13 mouse cellular contexts compared by ENCODE assay signal in the genomic region with DNA sequence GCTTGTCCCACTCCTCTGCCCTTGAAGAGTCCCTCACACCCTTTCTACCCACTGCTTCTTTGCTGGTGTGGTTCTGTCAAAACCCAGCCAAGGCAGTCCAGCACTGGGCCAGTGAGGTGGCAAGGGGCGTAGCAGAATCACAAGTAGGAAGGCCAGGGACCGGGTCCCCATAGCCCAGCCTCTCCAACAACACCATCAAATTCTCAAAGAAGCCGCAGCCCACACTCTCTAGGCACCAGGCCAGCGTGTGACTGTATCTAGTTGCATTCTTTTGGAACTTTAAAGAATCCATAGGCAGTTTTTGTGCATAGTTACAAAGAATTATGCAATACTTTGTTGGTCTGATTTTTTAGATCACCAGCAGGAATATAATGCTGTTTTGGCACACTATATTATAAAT.
DNase-seq lines count a peak whose midpoint lies in the region; ATAC-seq lines count a peak whose summit lies in the region.
"Had no signal": no experiment of that assay in that cellular context is flagged by ENCODE, and none has a peak within 500 bp of the region (broad histone marks: within the 10 kb centered on the region; RNA-seq: fewer than 3 reads in every experiment).

No protein-coding gene starts in this region.

- no peak overlapping the region for H3K4me2 ChIP-seq in hindbrain, embryonic 13.5 days
- H3K4me2 ChIP-seq in midbrain, embryonic 12.5 days (replicated peaks): no peak overlapping the region
- H3K4me2 ChIP-seq: forebrain, embryonic 12.5 days had no signal

- no peaks in the 10 kb centered on the region for H3K27me3 ChIP-seq in hindbrain, embryonic 13.5 days
- H3K27me3 ChIP-seq in hindbrain, embryonic 10.5 days (ENCODE audit: insufficient read depth, poor library complexity, severe bottlenecking): no peaks in the 10 kb centered on the region
- no peaks in the 10 kb centered on the region for H3K27me3 ChIP-seq in midbrain, embryonic 12.5 days
- no peaks in the 10 kb centered on the region for H3K27me3 ChIP-seq in midbrain, embryonic 10.5 days (ENCODE audit: low read depth, poor library complexity, severe bottlenecking)
- H3K27me3 ChIP-seq: forebrain, embryonic 12.5 days had no signal

- DNase-seq in hindbrain, embryonic 10.5 days (ENCODE audit: low spot score): no peak
- no peak for DNase-seq in midbrain, embryonic 10.5 days (ENCODE audit: low spot score)
- DNase-seq in left cerebral cortex, postnatal 25 days (ENCODE audit: low spot score in 2 of 2): peak; percentile 53 to 91
- peak; percentile 66 for DNase-seq in telencephalon, adult 2 months (ENCODE audit: low read depth, low spot score)
- DNase-seq: cerebellum, adult 9-10 months; gastrocnemius, postnatal 36 days; kidney, postnatal 10 days had no signal

- H3K36me3 ChIP-seq in hindbrain, embryonic 13.5 days: peaks cover 47% of the 10 kb centered on the region
- H3K36me3 ChIP-seq in hindbrain, embryonic 10.5 days: peaks cover 100% of the 10 kb centered on the region
- H3K36me3 ChIP-seq in midbrain, embryonic 12.5 days: peaks cover 88% of the 10 kb centered on the region
- peaks cover 100% of the 10 kb centered on the region for H3K36me3 ChIP-seq in midbrain, embryonic 10.5 days

- H3K9ac ChIP-seq in hindbrain, embryonic 13.5 days: no peak overlapping the region
- H3K9ac ChIP-seq in midbrain, embryonic 12.5 days (replicated peaks): no peak overlapping the region
- H3K9ac ChIP-seq: forebrain, embryonic 12.5 days; liver, embryonic 14.5 days had no signal

- peaks cover 7% of the 10 kb centered on the region; the same call in 1 of the 2 replicates for H3K4me1 ChIP-seq in hindbrain, embryonic 13.5 days (replicated peaks)
- no peaks in the 10 kb centered on the region for H3K4me1 ChIP-seq in hindbrain, embryonic 10.5 days (replicated peaks)
- H3K4me1 ChIP-seq in midbrain, embryonic 12.5 days: no peaks in the 10 kb centered on the region
- H3K4me1 ChIP-seq in midbrain, embryonic 10.5 days: no peaks in the 10 kb centered on the region

- intact Hi-C loops in left cerebral cortex, postnatal 25 days (cut with DNase I): no loop called here

- H3K4me3 ChIP-seq in hindbrain, embryonic 13.5 days: no peak overlapping the region
- H3K4me3 ChIP-seq in hindbrain, embryonic 10.5 days: no peak overlapping the region
- H3K4me3 ChIP-seq in midbrain, embryonic 12.5 days: no peak overlapping the region
- no peak overlapping the region for H3K4me3 ChIP-seq in midbrain, embryonic 10.5 days
- H3K4me3 ChIP-seq: forebrain, embryonic 12.5 days had no signal

- H3K9me3 ChIP-seq in hindbrain, embryonic 13.5 days: no peaks in the 10 kb centered on the region
- no peaks in the 10 kb centered on the region for H3K9me3 ChIP-seq in hindbrain, embryonic 10.5 days
- H3K9me3 ChIP-seq in midbrain, embryonic 12.5 days: no peaks in the 10 kb centered on the region
- no peaks in the 10 kb centered on the region for H3K9me3 ChIP-seq in midbrain, embryonic 10.5 days (replicated peaks)
- H3K9me3 ChIP-seq: forebrain, embryonic 12.5 days had no signal

- peak overlapping the region; percentile 25; the same call in 1 of the 2 replicates for H3K27ac ChIP-seq in hindbrain, embryonic 13.5 days
- no peak overlapping the region for H3K27ac ChIP-seq in hindbrain, embryonic 10.5 days
- H3K27ac ChIP-seq in midbrain, embryonic 12.5 days (replicated peaks): peak overlapping the region; percentile 25; the same call in 1 of the 2 replicates
- no peak overlapping the region for H3K27ac ChIP-seq in midbrain, embryonic 10.5 days (replicated peaks)
- H3K27ac ChIP-seq: forebrain, embryonic 12.5 days; liver, embryonic 14.5 days had no signal

- no peak for ATAC-seq in hindbrain, embryonic 13.5 days (ENCODE audit: low FRiP score)
- ATAC-seq in midbrain, embryonic 12.5 days (ENCODE audit: low FRiP score, low read depth): no peak
- no peak for ATAC-seq in megakaryocyte, adult 5-6 weeks (ENCODE audit: poor library complexity, severe bottlenecking)
- ATAC-seq: intestine, embryonic 16.5 days had no signal

- WGBS in hindbrain, embryonic 13.5 days: 86% methylated on average over 4 of the region's 4 CpGs
- 83% methylated on average over 4 of the region's 4 CpGs for WGBS in hindbrain, embryonic 10.5 days
- WGBS in midbrain, embryonic 12.5 days: 89% methylated on average over 4 of the region's 4 CpGs
- WGBS in midbrain, embryonic 10.5 days: 96% methylated on average over 4 of the region's 4 CpGs

Comparison
In these comparisons a context has a peak if more than half of its experiments do, and no peak if none do; other contexts are left out.
1. H3K27ac ChIP-seq: peak in hindbrain, embryonic 13.5 days (single experiment) and midbrain, embryonic 12.5 days (single experiment); none in hindbrain, embryonic 10.5 days (single experiment) and midbrain, embryonic 10.5 days (single experiment).
2. DNase-seq: peak in left cerebral cortex, postnatal 25 days (2 of 2) and telencephalon, adult 2 months (single experiment); none in hindbrain, embryonic 10.5 days (single experiment) and midbrain, embryonic 10.5 days (single experiment).